Mouse (Mus musculus): ENCODE data around the gene Ell.

The Ell gene

GRCm38 (mm10) chr8:70539077-70539813 is at the start of gene Ell:
Gene Ell, plus strand, starts transcription at chr8:70539457.
- DNase-seq, result peak; percentile 99

- no peak for DNase-seq
These were observed 49.7 kb upstream of the Ell start for GRCm38 (mm10) chr8:70489576-70489975.

GRCm38 (mm10) chr8:70490061-70490879 is 49.0 kb upstream of the Ell start:
- no peak for DNase-seq

- DNase-seq, result no peak
These were observed 48.3 kb upstream of the Ell start for GRCm38 (mm10) chr8:70490880-70491495.

GRCm38 (mm10) chr8:70492664-70493640 is 46.3 kb upstream of the Ell start, which contains the start of gene Crlf1:
Gene Crlf1, plus strand, starts transcription at chr8:70493158.
- no peak for DNase-seq

- DNase-seq, result no peak
These were observed 45.4 kb upstream of the Ell start for GRCm38 (mm10) chr8:70493692-70494415.

- DNase-seq, result peak; percentile 53 to 60
These were observed 44.8 kb upstream of the Ell start for GRCm38 (mm10) chr8:70494416-70494945.

- no peak for DNase-seq
These were observed 44.1 kb upstream of the Ell start for GRCm38 (mm10) chr8:70495001-70495770.

GRCm38 (mm10) chr8:70495771-70496062 is 43.5 kb upstream of the Ell start:
- no peak for DNase-seq

GRCm38 (mm10) chr8:70500386-70501301 is 38.6 kb upstream of the Ell start:
- DNase-seq, result peak; percentile 70 to 74

GRCm38 (mm10) chr8:70501820-70502529 is 37.3 kb upstream of the Ell start:
- no peak for DNase-seq

GRCm38 (mm10) chr8:70502540-70502939 is 36.7 kb upstream of the Ell start:
- no peak for DNase-seq

- peak; percentile 73 to 76 for DNase-seq
These were observed 36.1 kb upstream of the Ell start for GRCm38 (mm10) chr8:70503062-70503750.

- DNase-seq, result no peak
These were observed 35.0 kb upstream of the Ell start for GRCm38 (mm10) chr8:70504291-70504716.

- peak; percentile 90 to 92 for DNase-seq
These were observed 34.4 kb upstream of the Ell start for GRCm38 (mm10) chr8:70504851-70505250.

- no peak for DNase-seq
These were observed 33.4 kb upstream of the Ell start for GRCm38 (mm10) chr8:70505698-70506327.

GRCm38 (mm10) chr8:70506328-70507026 is 32.8 kb upstream of the Ell start, which contains the start of gene Rex1bd:
Gene Rex1bd, minus strand, starts transcription at chr8:70506752.
- peak; percentile 95 to 96 for DNase-seq
